Mouse (Mus musculus): ENCODE results near the gene Rgs7.

Rgs7 gene

DNA sequence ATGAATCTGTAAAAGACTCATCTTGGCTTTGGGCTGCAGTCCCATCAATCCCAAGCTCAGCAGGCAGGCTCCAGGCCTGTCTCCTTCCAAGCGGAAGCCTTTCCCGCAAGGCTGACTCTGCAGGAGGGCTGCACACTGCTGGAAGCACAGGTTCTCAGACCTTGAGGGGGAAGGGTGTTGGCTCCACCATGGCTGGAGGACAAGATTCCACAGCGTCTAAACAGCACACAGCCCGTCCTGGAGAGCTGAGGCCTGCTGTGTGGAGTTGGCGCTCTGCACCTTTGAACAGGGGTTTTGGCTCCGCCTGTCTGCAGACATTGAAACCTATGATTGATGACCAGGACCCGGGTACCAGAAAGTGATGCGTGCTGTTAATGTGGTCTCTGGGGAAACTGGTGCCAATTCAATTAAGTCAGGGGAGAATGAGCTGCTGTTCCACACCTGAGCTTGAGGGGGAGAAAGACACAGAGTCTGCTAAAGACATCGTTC, 463.5 kb downstream of the Rgs7 start:
- peak; percentile 80 for DNase-seq (ENCODE audit: low read depth, low spot score)

DNA sequence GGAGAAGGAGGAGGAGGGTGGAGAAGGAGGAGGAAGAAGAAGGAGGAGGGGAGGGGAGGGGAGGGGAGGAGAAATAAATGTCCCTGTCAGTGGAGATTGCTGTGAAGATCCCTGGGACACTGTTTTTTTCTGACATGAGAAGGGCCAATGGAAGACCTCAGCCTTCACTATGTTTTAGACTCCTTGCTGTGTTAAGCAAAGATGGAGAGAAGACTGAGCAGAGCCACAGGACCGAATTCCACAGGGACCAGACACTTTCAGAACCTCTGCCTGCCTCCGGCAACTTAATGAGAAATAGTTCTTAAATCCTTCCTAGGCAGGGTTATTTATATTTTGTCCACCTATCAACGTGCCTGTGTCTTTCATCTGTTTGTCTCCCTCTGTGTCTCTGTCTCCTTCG, 464.0 kb downstream of the Rgs7 start:
- peak; percentile 56 for DNase-seq (ENCODE audit: low read depth, low spot score)

DNA sequence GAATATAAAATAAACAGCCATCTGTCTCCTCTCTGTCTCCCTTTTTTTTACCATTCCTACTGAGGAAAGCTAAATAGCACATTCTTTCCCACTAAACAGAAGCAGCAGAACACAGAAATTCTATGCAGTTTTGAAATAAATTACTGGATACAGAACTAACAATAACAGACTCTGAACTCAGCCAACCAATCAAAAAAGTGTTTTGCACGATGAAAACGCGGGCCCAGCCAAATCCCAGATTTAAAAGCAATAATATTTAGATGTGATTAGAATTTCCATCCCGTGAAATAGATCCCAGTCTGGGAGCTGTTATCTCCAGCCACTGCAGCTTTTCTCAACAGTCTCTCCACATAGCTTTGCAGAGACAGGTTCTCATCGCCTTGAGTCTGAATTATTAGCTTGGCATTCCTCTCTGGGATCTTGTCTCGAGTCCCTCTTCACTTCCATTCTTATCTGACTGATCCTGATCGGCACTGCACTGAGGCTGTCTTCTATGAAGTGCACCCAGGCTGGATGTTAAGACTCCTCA, 466.5 kb downstream of the Rgs7 start:
- no peak for DNase-seq (ENCODE audit: low read depth, low spot score)

DNA sequence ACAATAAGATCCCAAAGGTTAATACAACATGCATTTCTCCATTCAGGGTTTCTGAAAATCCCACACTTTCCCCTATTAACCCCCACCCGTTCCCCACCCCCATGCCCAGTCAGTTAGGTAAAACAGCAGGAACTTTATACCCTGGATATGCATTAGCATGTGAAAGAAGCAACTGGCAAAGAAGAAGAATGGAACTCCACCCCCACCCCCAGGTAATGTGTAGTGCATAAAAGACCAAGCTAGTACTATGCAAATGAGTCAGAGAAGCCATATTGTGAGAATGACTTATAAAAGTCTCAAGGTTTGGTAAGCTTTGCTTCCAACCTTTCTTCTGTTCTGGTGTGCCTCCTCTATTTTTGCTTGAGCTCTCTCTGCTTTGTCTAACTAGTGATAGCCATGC, 468.2 kb downstream of the Rgs7 start:
- peak; percentile 59 for DNase-seq (ENCODE audit: low read depth, low spot score)
